Mouse (Mus musculus) erythroblast, adult 5-6 weeks (primary cell): ENCODE data around the gene Scaf1. TPM values are rescaled to one million over a fixed set of nuclear protein-coding genes. Genes with fewer than 3 reads are reported as not detected.
"Not testable (repeated sequence)": the region's sequence is repeated elsewhere in the genome, so short reads cannot be mapped to it uniquely, and the experiment has no call there.

Source experiments
- ATAC-seq: replicated peaks from 2 replicates; pipeline ENCODE4 v1.8.0; 2016; ENCODE audit warnings: moderate number of reproducible peaks, mild to moderate bottlenecking, moderate TSS enrichment, inconsistent platforms; ENCODE audit not compliant: poor library complexity, low FRiP score, severe bottlenecking
- total RNA-seq, 2 experiments: library from RNA; stranded (forward) in 1 of 2; stranded (reverse) in 1 of 2; fragments of 150-400 nt in 1 of 2; fragments of 200-764, 138-1000 nt in 1 of 2; gene quantifications; 2 replicates each; pipeline versions ENCODE4 v1.2.3 to v1.2.4; 2015 to 2017; ENCODE audit warnings: low replicate concordance in 2 of 2

Gene Scaf1
- total RNA-seq, 2 experiments from 2014 or later: 7.9 to 10.0 TPM

- no peak for ATAC-seq
These were observed 30.7 kb upstream of the Scaf1 start for GRCm38 (mm10) chr7:45046853-45047350.

- ATAC-seq: no peak
These were observed 29.6 kb upstream of the Scaf1 start for GRCm38 (mm10) chr7:45045741-45046140.

GRCm38 (mm10) chr7:45043307-45043706 lies 27.1 kb upstream of the Scaf1 start:
- no peak for ATAC-seq

GRCm38 (mm10) chr7:45040851-45041250 lies 24.7 kb upstream of the Scaf1 start:
- ATAC-seq: no peak

GRCm38 (mm10) chr7:45038411-45038810 lies 22.2 kb upstream of the Scaf1 start:
- no peak for ATAC-seq

GRCm38 (mm10) chr7:45037720-45038361 lies 21.7 kb upstream of the Scaf1 start:
- ATAC-seq: peak; percentile 83

- ATAC-seq: no peak
These were observed 20.5 kb upstream of the Scaf1 start for GRCm38 (mm10) chr7:45036702-45037101.

- ATAC-seq: no peak
These were observed 19.5 kb upstream of the Scaf1 start for GRCm38 (mm10) chr7:45035631-45036030.

- ATAC-seq: no peak
These were observed 17.7 kb upstream of the Scaf1 start for GRCm38 (mm10) chr7:45033722-45034359.

GRCm38 (mm10) chr7:45030857-45031256 lies 14.7 kb upstream of the Scaf1 start:
- no peak for ATAC-seq

GRCm38 (mm10) chr7:45029995-45030394 lies 13.8 kb upstream of the Scaf1 start:
- no peak for ATAC-seq

GRCm38 (mm10) chr7:45028351-45028750 lies 12.2 kb upstream of the Scaf1 start:
- ATAC-seq: no peak

GRCm38 (mm10) chr7:45027761-45028160 lies 11.6 kb upstream of the Scaf1 start:
- ATAC-seq: no peak

GRCm38 (mm10) chr7:45026256-45026655 lies 10.1 kb upstream of the Scaf1 start:
- no peak for ATAC-seq

- ATAC-seq: no peak
These were observed 9.5 kb upstream of the Scaf1 start for GRCm38 (mm10) chr7:45025601-45026220.

GRCm38 (mm10) chr7:45024281-45025248 lies 8.4 kb upstream of the Scaf1 start:
- no peak for ATAC-seq

- ATAC-seq: not testable (repeated sequence)
These were observed 7.5 kb upstream of the Scaf1 start for GRCm38 (mm10) chr7:45023711-45024110.

- ATAC-seq: no peak
These were observed 4.1 kb upstream of the Scaf1 start for GRCm38 (mm10) chr7:45020225-45020624.

- ATAC-seq: no peak
These were observed 2.9 kb upstream of the Scaf1 start for GRCm38 (mm10) chr7:45019031-45019571.
